Comparison of ENCODE assay signal across 8 mouse cellular contexts in the genomic region with DNA sequence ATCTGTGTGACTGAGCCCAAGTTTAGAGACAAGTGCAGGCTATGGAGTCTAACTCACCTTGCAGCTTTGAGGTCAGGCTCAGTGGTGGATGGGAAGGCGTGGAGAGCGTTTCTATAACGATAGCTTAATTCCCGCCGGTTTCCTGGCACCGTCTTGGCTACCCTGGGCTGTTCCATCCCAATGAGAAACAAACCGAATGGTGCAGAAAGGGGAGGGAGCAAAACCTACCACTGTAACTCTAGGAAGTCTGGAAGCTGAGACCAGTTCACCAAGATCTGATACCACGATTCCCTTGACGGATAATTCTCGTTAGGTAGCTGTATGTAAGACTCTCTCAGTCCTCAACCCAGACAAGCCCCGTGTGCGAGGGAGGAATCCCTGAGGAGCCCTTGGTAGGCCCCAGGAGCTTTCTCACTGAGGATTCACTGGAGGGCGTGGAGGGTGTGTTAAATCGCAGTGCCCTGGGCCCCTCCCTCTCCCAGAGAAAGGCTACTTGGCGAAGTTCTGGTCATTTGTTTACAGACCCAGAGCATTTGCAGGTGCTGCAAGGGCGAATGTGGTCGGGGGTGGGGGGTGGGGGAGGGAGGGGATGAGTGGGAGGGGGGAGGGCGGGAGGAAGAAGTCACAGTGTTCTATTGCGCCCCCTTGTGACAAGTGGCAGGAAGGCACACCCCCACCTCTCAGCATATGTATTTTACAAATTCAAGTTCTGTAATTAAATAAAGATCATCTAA.
DNase-seq lines count a peak whose midpoint lies in the region; ATAC-seq lines count a peak whose summit lies in the region.

No protein-coding gene starts in this region.

- H3K4me3 ChIP-seq in heart, embryonic 16.5 days (ENCODE audit: low read length): peak overlapping the region; percentile 30
- peak overlapping the region; percentile 4; the same call in 1 of the 2 replicates for H3K4me3 ChIP-seq in limb, embryonic 15.5 days

- H3K9ac ChIP-seq in heart, embryonic 16.5 days (ENCODE audit: low read length): peak overlapping the region; percentile 53; the same call in 1 of the 2 replicates
- no peak overlapping the region for H3K9ac ChIP-seq in limb, embryonic 15.5 days

- H3K9me3 ChIP-seq in heart, embryonic 16.5 days (replicated peaks; ENCODE audit: control insufficient read depth, low read length): no peaks in the 10 kb centered on the region
- no peaks in the 10 kb centered on the region for H3K9me3 ChIP-seq in limb, embryonic 15.5 days

- DNase-seq in heart, adult 11 months: peak; percentile 89
- DNase-seq in heart, adult 8-10 months (ENCODE audit: low spot score): no peak
- peak; percentile 51 for DNase-seq in brain, adult 2 months (ENCODE audit: low read depth, low spot score)
- DNase-seq in naive thymus-derived CD4-positive, alpha-beta T cell, adult 2 months (ENCODE audit: low read depth): peak; percentile 64
- no peak for DNase-seq in gastrocnemius, adult 8-10 months (ENCODE audit: low spot score in 2 of 2)
- DNase-seq in frontal cortex, postnatal 36 days (ENCODE audit: low spot score in 2 of 2): no peak

- H3K36me3 ChIP-seq in heart, embryonic 16.5 days (ENCODE audit: control insufficient read depth, insufficient read depth): no peaks in the 10 kb centered on the region
- H3K36me3 ChIP-seq in limb, embryonic 15.5 days: no peaks in the 10 kb centered on the region

- ATAC-seq in heart, embryonic 16.5 days (replicated peaks; ENCODE audit: extremely low read depth, insufficient read depth, low FRiP score): no peak
- ATAC-seq in limb, embryonic 15.5 days (ENCODE audit: insufficient number of reproducible peaks, low FRiP score, low TSS enrichment, low read depth): no peak

- no peaks in the 10 kb centered on the region for H3K27me3 ChIP-seq in heart, embryonic 16.5 days (ENCODE audit: control insufficient read depth, insufficient read depth, low read length)
- no peaks in the 10 kb centered on the region for H3K27me3 ChIP-seq in limb, embryonic 15.5 days

- peak overlapping the region; percentile 57 for H3K4me2 ChIP-seq in heart, embryonic 16.5 days (ENCODE audit: low read depth, low read length)
- H3K4me2 ChIP-seq in limb, embryonic 15.5 days: 0 out of 2 replicates have a peak overlapping the region, but pooled peaks have one; percentile 10

- H3K4me1 ChIP-seq in heart, embryonic 16.5 days (ENCODE audit: control insufficient read depth, insufficient read depth, low read length): peaks cover 10% of the 10 kb centered on the region
- peaks cover 49% of the 10 kb centered on the region for H3K4me1 ChIP-seq in limb, embryonic 15.5 days

- H3K27ac ChIP-seq in heart, embryonic 16.5 days (ENCODE audit: low read length): no peak overlapping the region
- H3K27ac ChIP-seq in limb, embryonic 15.5 days: no peak overlapping the region

- WGBS in heart, embryonic 16.5 days: 11% methylated on average over 18 of the region's 19 CpGs
- WGBS in limb, embryonic 15.5 days: 8% methylated on average over 19 of the region's 19 CpGs

Comparison
In these comparisons a context has a peak if more than half of its experiments do, and no peak if none do; other contexts are left out.
1. DNase-seq: peak in heart, adult 11 months (single experiment), brain, adult 2 months (single experiment) and naive thymus-derived CD4-positive, alpha-beta T cell, adult 2 months (single experiment); none in heart, adult 8-10 months (single experiment), gastrocnemius, adult 8-10 months (0 of 2) and frontal cortex, postnatal 36 days (0 of 2).